Mouse (Mus musculus): ENCODE results near the gene Cop1. TPM values are rescaled to one million over a fixed set of nuclear protein-coding genes. Genes with fewer than 3 reads are reported as not detected.
A peak's percentile ranks its signal among the peaks of the same experiment; 100 is the strongest.

Cop1 gene
- polyA plus RNA-seq (2015; fragmentation: Nextera tagmentation; extraction: Ambion mirVana): 64.6 and 80.2 TPM in 2 replicates

DNA sequence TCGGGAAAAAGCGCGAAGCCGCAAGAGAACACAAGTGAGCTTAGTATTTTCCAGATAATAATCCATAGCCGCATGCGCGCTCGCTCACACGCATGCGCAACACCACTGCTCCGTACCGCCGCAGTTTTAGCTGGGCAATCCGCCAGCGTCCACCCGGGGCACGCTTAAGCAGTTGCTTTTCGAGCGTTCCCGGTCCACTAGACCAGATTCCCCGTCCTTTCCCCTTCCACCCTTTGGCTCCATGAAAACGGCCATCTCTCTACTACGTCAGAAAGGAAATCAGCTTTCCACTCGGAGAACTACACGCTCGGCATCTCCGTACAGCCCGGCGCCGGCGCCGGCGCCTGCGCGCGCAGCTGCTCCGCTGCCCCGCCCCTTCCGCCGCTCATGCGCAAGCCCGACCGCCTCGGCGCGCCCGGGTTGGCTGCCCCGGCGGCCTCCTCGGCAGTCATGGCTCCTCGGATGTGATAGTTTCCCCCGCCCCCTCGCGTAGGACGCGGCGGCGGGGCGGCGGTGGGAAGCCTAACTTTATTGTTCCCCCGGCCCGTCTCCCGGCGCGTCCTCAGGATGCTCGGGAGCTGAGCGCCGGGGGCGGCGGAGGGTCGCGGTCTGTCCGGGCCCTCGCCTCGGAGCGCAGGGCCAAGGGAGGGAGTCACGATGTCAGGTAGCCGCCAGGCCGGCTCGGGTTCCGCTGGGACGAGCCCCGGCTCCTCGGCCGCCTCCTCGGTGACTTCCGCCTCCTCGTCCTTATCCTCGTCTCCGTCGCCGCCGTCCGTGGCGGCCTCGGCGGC lies at the start of gene Cop1:
Gene Cop1 (plus strand): TSS at position 540 of the 791 bp plus-strand sequence.

Small RNA genes within 50 kb of the gene (microRNA-seq; reads per million reads assigned to microRNA genes)
- gene Mir1843b (ENCODE audit: borderline replicate concordance, insufficient number of aligned reads): 89.7 reads per million, percentile 43 among the genes with 10 or more reads in this experiment

All from adrenal gland, postnatal 0 days (tissue).